Mouse (Mus musculus): ENCODE results near the gene Cd27. TPM values are rescaled to one million over a fixed set of nuclear protein-coding genes. Genes with fewer than 3 reads are reported as not detected.

Cd27 gene
- polyA plus RNA-seq, 1 experiment from 2014 or later = 2.0 TPM

DNA sequence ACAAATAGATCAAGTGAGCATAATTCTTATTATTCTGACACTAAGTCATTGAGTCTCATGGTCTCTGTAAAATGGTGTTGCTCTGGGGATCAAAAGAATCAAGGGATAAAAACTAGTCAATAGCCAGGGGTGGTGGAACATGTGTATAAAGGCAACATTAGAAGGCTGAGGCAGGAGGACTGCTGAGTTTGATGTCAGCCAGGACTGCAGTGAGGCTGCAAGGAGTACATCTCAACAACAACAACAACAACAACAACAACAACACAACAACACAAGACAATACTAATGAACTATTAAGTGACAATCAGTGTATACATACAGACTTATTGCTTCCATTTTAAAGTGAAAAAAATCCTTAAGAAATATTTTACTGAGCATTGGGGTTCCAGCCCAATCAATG lies 46.0 kb downstream of the Cd27 start:
- peak overlapping the region; percentile 100 for H3K27ac ChIP-seq (ENCODE audit: poor library complexity, severe bottlenecking)
- H3K4me2 ChIP-seq = peak overlapping the region; percentile 81
- no peak for ATAC-seq (ENCODE audit: insufficient number of reproducible peaks, low FRiP score)
- peak overlapping the region; percentile 78 for H3K4me3 ChIP-seq
- peaks cover 64% of the 10 kb centered on the region for H3K36me3 ChIP-seq
- no peaks in the 10 kb centered on the region for H3K27me3 ChIP-seq (replicated peaks)
- peaks cover 15% of the 10 kb centered on the region for H3K4me1 ChIP-seq (replicated peaks)
- peak overlapping the region; percentile 83 for H3K9ac ChIP-seq
- H3K9me3 ChIP-seq (replicated peaks) = no peaks in the 10 kb centered on the region

DNA sequence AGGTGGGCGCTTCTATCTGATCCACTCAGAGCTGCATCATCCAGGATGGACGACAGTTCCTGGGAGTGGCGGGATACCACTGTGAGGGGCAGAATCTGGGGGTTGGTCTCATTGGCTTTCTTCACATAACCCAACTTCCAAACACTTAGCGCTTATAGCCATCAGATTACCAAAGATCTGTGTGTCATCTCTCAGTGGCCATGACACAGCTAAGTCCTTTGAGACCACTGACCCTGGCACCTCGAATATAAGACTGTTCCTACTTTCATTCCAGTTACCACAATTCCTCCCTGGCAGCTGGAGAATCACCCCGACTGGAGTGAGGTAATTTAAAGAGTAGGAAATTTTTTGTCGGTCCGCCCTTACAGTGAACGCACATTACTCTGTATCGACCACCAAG lies 50.6 kb downstream of the Cd27 start:
- no peak overlapping the region for H3K9ac ChIP-seq
- no peaks in the 10 kb centered on the region for H3K27me3 ChIP-seq (replicated peaks)
- no peaks in the 10 kb centered on the region for H3K9me3 ChIP-seq (replicated peaks)
- WGBS = 93% methylated on average over 10 of the region's 10 CpGs
- no peak overlapping the region for H3K4me2 ChIP-seq
- H3K4me3 ChIP-seq = no peak overlapping the region
- no peak overlapping the region for H3K27ac ChIP-seq (ENCODE audit: poor library complexity, severe bottlenecking)
- H3K36me3 ChIP-seq = peaks cover 83% of the 10 kb centered on the region
- H3K4me1 ChIP-seq (replicated peaks) = peaks cover 4% of the 10 kb centered on the region; the same call in 1 of the 2 replicates
- no peak for ATAC-seq (ENCODE audit: insufficient number of reproducible peaks, low FRiP score)

Small RNA genes within 50 kb of the gene (microRNA-seq; reads per million reads assigned to microRNA genes)
- gene Mir3098 (1.2 reads per million), gene Mir8113 (not detected)

Other genes with a start within 250 kb of the Cd27 start
- 0.39 and 0.45 TPM in 2 replicates for gene Pianp, start 240.3 kb downstream of the Cd27 start, polyA plus RNA-seq (2016; fragmentation: Nextera tagmentation; extraction: Ambion mirVana)
- 12.2 and 13.6 TPM in 2 replicates for gene Zfp384, start 227.9 kb downstream of the Cd27 start, polyA plus RNA-seq (2016; fragmentation: Nextera tagmentation; extraction: Ambion mirVana)
- gene Ing4, start 197.2 kb downstream of the Cd27 start, polyA plus RNA-seq (2016; fragmentation: Nextera tagmentation; extraction: Ambion mirVana) = 76.7 and 81.8 TPM in 2 replicates
- 5.1 and 6.9 TPM in 2 replicates for gene Acrbp, start 187.3 kb downstream of the Cd27 start, polyA plus RNA-seq (2016; fragmentation: Nextera tagmentation; extraction: Ambion mirVana)
- gene Lpar5, start 169.1 kb downstream of the Cd27 start, polyA plus RNA-seq (2016; fragmentation: Nextera tagmentation; extraction: Ambion mirVana) = 0.24 and 0.31 TPM in 2 replicates
- gene Chd4, start 141.0 kb downstream of the Cd27 start, polyA plus RNA-seq (2016; fragmentation: Nextera tagmentation; extraction: Ambion mirVana) = 76.2 and 77.3 TPM in 2 replicates
- 55.0 and 56.2 TPM in 2 replicates for gene Nop2, start 105.1 kb downstream of the Cd27 start, polyA plus RNA-seq (2016; fragmentation: Nextera tagmentation; extraction: Ambion mirVana)
- gene Iffo1, start 91.8 kb downstream of the Cd27 start, polyA plus RNA-seq (2016; fragmentation: Nextera tagmentation; extraction: Ambion mirVana) = 11.3 and 11.8 TPM in 2 replicates
- gene Gapdh, start 70.5 kb downstream of the Cd27 start, polyA plus RNA-seq (2016; fragmentation: Nextera tagmentation; extraction: Ambion mirVana) = 4,345 and 4,378 TPM in 2 replicates
- 99.0 and 112 TPM in 2 replicates for gene Ncapd2, start 45.3 kb downstream of the Cd27 start, polyA plus RNA-seq (2016; fragmentation: Nextera tagmentation; extraction: Ambion mirVana)
- 217 and 218 TPM in 2 replicates for gene Mrpl51, start 45.2 kb downstream of the Cd27 start, polyA plus RNA-seq (2016; fragmentation: Nextera tagmentation; extraction: Ambion mirVana)
- gene Vamp1, start 21.5 kb downstream of the Cd27 start, polyA plus RNA-seq (2016; fragmentation: Nextera tagmentation; extraction: Ambion mirVana) = 4.2 and 4.3 TPM in 2 replicates
- gene Tapbpl, start 5.2 kb downstream of the Cd27 start, polyA plus RNA-seq (2016; fragmentation: Nextera tagmentation; extraction: Ambion mirVana) = 3.1 and 3.3 TPM in 2 replicates
- gene Tuba3a, start 49.0 kb upstream of the Cd27 start, polyA plus RNA-seq (2016; fragmentation: Nextera tagmentation; extraction: Ambion mirVana) = not detected in 2 replicates
- gene Ltbr, start 76.9 kb upstream of the Cd27 start, polyA plus RNA-seq (2016; fragmentation: Nextera tagmentation; extraction: Ambion mirVana) = 40.9 and 41.2 TPM in 2 replicates
- gene Scnn1a, start 83.6 kb upstream of the Cd27 start, polyA plus RNA-seq (2016; fragmentation: Nextera tagmentation; extraction: Ambion mirVana) = 0.70 and 0.80 TPM in 2 replicates
- 37.2 and 37.9 TPM in 2 replicates for gene Tnfrsf1a, start 112.4 kb upstream of the Cd27 start, polyA plus RNA-seq (2016; fragmentation: Nextera tagmentation; extraction: Ambion mirVana)
- not detected in 2 replicates for gene Plekhg6, start 143.8 kb upstream of the Cd27 start, polyA plus RNA-seq (2016; fragmentation: Nextera tagmentation; extraction: Ambion mirVana)

Data from heart, embryonic 12.5 days (tissue).